Mouse (Mus musculus): ENCODE data around the gene Gucy1b1. TPM values are rescaled to one million over a fixed set of nuclear protein-coding genes. Genes with fewer than 3 reads are reported as not detected.

Gene Gucy1b1
- 50.2 TPM in 2 replicates for polyA plus RNA-seq (2015; fragmentation: Nextera tagmentation; extraction: Ambion mirVana)

DNA sequence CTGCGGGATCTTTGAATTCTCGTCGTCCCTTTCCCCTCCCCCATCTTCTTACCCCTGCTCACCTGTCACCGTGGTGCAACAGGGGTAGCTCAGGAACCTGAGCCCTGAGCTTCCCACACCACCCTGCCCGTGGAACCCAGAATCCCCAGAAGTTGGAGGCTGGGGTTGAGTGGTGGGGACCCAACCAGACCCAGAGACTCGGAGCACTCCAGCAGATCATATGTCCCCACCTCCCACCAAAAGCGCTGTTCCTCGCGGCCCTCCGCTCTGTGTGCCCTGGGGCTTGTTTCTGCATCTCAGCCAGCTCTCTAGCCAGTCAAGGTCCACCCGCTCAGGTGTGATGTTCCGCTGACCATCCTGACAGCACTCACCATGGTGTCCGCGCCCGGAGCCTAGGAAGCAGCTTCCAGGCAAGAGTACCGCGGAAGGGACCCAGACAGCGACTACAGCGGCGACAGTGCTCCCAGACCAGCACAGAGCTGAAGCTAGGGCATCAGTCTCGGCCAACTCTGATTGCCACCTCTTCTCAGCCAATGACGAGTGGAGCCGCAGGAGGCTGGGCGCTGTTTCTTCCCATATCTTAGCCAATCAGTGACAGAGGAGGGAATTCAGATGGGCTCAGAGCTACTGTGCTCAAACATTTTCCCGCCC is at the start of gene Gucy1b1:
Gene Gucy1b1, minus strand, starts transcription at position 489 of the 651 bp plus-strand sequence.

Small RNA genes lying within 50 kb of the gene (microRNA-seq; reads per million reads assigned to microRNA genes)
- gene Mir7010: not detected

Other genes with a start within 250 kb of the Gucy1b1 start
- 26.8 and 27.7 TPM in 2 replicates for gene Ctso, start 142.1 kb downstream of the Gucy1b1 start, polyA plus RNA-seq (2015; fragmentation: Nextera tagmentation; extraction: Ambion mirVana)
- 0.68 and 1.1 TPM in 2 replicates for gene Tdo2, start 98.5 kb downstream of the Gucy1b1 start, polyA plus RNA-seq (2015; fragmentation: Nextera tagmentation; extraction: Ambion mirVana)
- gene Asic5, start 92.4 kb downstream of the Gucy1b1 start, polyA plus RNA-seq (2015; fragmentation: Nextera tagmentation; extraction: Ambion mirVana): not detected in 2 replicates
- 16.2 and 18.7 TPM in 2 replicates for gene Gucy1a1, start 71.1 kb upstream of the Gucy1b1 start, polyA plus RNA-seq (2015; fragmentation: Nextera tagmentation; extraction: Ambion mirVana)

Measured in neural tube, postnatal 0 days (tissue).